Mouse (Mus musculus): Measurements from ENCODE around the gene Iqce. TPM values are rescaled to one million over a fixed set of nuclear protein-coding genes. Genes with fewer than 3 reads are reported as not detected.
A peak's percentile ranks its signal among the peaks of the same experiment; 100 is the strongest.

The Iqce gene
- total RNA-seq (2021), result 1 to 10 TPM; 1.6 to 2.2 TPM
- long read RNA-seq, experiment 1, result 0 reads
- long read RNA-seq, experiment 2, result 0 reads

DNA sequence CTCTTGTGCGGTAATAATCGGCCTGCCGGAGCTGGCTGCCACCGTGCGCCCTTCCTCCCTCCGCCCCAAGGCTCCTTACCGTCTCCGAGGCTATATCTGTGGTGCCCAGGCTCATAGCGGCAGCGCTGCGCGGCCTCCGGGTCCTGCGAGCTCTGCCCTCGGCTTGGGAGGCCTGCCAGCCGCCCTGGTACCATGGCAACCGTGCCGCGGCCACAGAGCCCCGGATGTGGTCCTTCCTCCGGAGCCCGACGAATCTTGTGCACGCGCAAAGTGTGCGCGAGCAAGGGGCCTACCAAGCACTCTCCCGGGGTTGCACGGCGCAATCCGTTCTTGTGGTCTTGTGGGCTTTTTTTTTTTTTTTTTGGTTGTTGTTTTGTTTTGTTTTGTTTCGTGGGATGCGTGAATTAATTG is at the start of gene Iqce:
Gene Iqce, minus strand, starts transcription at position 276 of the 411 bp plus-strand sequence.
- peak; percentile 91 for DNase-seq (ENCODE audit: low spot score)

DNA sequence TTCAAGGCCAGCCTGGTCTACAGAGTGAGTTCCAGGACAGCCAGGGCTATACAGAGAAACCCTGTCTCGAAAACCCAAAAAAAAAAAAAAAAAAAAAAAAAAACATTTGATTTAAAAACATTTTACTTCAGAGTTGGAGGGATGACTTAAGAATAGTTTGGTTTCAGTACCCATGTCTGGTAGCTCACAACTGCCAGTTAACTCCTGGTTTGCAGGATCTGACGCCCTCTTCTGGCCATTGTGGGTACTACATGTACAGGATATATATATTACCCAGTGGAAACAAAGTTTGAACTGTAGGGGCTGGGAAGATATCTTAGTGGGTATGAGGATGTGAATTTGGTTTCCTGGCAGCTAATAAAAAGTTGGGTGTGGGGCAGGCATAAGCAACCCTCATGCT is 48.7 kb upstream of the Iqce start:
- no peak for DNase-seq (ENCODE audit: low spot score)

DNA sequence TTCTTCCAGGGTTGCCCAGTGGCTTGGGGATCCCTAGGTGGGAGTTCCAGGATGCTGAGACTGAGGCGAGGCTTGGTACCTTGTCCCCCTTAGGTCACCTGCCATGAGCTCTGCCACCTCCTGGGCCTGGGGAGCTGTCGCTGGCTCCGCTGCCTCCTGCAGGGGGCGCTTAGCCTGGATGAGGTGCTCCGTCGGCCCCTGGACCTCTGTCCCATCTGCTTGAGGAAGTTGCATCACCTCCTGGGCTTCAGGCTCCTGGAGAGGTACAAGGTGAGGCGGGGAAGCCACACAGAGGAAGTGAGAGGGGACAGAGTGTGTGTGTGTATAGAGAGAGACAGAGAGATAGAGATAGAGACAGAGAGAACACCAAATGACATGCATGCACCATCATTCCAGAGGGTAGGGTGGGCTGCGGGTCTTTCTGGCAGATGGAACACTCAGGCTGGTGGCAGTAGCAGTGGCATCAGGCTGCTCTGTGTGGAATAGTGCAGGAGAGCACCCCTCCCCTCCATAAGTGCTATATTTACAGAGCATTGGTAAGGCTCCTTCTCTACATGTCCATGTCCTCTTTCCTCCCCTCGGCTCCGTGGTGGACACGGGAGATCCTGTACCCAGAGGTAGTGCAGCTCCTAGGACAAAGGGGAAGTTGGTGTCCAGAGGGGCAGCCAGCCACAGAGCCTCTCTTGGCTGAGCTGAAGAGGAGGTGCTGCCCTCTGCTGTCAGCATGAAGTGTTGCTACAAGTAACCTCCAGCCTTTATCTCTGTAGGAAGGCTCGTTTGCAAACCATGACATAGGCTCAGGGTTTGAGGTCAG is 47.1 kb upstream of the Iqce start:
- DNase-seq (ENCODE audit: low spot score), result peak; percentile 73

DNA sequence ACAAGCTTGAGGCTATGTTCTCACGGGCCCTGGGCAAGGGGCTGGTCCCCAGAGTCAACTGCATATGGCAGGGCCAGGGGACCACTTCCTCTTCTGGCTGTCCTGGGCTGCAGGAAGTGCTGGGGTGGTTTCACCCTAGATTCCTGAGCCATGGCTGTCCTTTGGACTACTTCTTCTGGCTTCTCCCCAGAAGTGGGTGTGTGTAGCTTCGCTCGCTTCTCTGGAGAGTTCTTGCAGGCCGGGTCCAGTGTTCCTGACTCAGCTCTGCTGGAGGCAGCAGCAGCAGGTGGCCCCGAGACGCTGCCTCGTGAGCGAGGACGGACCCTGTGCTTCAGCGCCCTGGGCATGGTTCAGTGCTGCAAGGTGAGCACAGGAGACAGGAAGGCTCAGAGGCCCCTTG is 46.2 kb upstream of the Iqce start:
- DNase-seq (ENCODE audit: low spot score), result no peak

DNA sequence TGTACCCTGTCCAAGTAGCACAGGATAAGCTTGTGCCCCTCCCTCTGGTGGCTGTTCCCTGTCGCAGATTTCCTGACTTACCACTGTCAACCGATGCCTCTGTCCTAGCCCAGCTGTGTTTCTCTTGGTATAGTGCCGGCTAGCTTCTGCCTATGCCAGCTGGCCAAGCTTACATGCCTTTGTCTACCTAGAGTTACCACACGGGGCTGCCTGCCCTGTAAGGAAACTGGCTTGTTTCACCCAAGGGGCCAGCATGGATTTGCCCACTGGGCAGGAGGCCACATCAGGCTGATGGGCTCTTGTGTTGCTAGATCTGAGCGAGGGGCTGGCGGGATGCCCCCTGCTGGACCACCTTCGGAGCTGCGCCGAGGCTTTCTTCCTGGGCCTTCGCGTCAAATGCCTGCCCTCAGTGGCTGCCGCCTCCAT is 41.5 kb upstream of the Iqce start:
- no peak for DNase-seq (ENCODE audit: low spot score)

DNA sequence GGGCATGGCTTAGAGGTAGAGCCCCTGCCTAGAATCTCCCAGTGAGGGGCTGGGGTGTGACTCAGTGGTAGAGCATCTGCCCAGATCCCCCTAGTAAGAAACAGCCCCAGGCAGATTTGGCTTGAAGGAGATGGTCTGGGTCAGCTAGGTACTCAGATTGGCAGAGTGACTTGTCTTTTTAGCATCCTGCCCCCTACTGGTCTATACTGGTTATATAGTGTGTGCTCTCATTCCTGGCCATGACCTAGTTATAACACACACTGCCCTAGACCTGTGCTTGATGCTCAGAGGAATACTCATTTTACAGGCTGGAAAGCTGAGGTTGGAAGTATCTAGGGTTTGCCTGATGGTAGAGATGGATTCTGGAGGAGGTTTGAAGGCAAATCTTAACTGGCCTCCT is 39.7 kb upstream of the Iqce start:
- DNase-seq (ENCODE audit: low spot score), result no peak

DNA sequence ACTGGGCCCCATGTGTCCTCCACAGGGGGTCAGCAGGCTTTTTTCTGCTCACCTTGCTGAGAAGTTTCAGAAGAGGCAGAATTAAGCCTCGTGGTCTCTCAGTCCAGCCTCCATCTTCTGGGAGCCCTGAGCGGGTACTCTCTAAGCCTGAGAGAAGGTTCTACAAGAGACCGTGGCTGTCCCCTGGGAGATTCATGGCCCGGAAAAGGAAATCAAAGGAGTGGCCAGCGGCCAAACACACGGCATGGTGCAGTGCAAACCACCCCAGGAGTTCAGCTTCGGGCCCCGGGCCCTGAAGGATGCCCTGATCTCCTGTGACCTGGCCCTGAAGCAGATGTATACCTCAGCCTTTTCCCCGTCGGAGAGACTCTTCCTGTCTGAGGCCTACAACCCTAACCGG is 38.9 kb upstream of the Iqce start:
- DNase-seq (ENCODE audit: low spot score), result no peak

DNA sequence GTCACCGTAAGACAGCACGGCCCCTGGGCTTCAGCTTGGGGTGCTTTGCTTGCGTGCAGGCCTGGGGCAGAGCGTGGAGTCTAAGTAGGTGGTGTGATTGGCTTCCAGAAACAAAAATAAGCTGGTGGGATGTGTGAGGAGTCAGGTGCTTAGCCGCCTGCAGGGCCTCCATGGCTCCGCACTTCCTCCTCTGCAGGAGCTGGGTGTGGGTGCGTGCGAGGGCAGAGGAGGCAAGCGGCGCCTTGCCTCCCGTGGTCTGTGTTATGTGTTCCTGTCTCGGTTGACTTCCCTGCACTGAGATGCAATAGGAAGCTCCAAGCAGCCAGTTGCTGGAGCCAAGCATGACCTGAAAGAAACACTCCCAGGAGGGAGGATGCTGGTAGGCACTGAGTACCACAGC is 37.6 kb upstream of the Iqce start:
- no peak for DNase-seq (ENCODE audit: low spot score)

DNA sequence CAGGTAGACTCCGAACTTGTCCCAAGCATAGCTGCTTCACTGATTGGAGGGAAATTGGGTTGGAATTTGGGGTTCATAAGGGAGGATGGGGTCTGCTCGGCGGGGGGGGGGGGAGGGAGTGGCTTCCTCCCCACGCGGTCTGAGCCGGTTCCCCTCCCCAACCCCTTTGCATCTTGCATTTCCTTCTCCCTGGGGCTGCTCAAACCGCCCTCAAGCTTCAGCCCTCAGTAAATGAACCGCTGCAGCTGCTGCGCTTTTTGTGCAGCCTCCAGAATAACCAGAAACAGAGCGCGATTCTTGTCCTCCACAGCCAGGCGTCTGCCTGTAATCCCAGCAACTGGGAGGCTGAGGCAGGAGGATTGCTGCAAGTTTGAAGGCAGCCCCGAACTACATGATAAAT is 34.0 kb upstream of the Iqce start:
- DNase-seq (ENCODE audit: low spot score), result no peak

DNA sequence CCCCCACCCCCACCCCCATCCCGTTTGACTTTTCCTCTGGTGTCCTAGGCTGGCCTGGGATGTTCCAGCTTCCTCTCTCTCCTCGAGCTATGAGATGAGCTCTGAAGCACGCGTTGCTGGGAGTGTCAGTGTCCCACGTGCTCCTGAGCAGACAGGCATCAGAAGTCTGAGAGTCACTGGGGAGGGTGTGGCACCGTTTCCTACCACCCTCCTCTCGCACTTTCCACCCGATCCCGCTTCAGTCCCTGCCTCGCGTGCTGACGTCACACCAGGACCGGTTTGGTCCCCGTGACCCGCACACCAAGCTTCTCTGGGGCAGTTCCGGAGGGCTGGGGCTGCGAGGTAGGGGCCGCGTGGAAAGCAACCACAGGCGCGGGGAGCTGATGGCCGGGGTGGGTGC is 33.1 kb upstream of the Iqce start:
- no peak for DNase-seq (ENCODE audit: low spot score)

DNA sequence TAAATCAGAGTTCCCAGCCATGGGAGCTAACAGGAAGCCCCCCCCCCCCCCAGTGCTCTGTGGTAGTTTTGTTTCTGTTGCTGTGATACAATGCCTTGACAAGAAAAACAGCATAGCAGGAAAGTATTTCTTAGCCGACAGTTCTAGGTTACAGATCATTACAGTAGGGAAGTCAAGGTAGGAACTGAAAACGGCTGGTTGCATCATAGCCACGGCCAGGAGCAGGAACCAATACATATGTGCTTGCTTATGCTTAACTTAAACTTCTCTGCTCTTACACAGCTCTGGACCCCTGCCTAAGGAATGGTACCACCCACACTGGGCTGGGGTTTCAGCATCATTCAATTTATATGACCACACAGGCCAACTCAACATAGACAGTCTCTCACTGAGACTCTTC is 31.2 kb upstream of the Iqce start:
- no peak for DNase-seq (ENCODE audit: low spot score)

DNA sequence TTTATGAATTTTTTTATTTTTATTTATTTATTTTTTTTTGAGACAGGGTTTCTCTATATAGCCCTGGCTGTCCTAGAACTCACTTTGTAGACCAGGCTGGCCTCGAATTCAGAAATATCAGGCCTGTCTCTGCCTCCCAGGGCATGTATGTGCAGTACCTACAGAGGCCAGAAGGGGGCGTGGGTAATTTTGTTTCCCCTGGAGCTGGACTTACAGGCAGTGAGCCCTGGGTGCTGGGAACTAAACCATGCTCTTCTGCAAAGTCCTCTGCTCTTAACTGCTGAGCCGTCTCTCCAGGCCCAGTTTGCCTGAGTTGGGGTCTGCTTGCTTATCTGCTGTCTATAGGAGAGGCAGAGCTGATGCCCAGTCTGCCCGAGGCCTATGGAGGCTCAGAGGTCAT is 30.0 kb upstream of the Iqce start:
- DNase-seq (ENCODE audit: low spot score), result no peak

DNA sequence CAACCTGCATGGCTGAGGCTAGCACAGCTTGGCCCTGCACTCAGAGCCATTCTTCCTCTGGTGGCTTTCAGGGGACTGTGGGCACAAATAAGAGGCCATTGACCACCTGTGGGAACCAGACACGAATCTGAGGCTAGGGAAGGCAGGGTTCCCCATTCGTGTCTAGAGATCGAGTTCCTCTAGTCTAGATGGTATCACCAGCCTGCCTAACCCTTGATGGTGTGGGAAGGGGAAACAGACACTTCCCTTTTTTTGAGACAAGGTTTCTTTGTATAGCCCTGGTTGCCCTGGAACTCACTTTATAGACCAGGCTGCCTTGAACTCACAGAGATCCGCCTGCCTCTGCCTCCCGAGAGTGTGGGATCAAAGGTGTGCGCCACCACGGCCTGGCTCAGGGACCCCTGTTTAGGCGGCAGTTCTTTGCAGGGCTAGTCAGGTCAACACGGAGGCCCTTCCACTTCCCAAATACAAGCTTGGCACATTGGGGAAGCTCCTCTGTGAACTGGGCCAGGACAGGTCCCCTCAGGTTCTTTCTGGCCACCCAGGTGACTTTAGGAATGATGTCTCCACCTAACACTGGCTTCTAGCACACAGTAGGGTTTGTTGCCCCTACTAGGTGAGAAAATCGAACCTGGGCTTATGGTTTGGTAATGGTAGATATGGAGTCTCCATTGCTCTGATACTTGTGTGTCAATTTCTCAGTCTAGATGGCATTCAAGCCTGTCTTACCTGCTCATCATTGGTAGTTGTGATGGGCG is 29.0 kb upstream of the Iqce start:
- no peak for DNase-seq (ENCODE audit: low spot score)

DNA sequence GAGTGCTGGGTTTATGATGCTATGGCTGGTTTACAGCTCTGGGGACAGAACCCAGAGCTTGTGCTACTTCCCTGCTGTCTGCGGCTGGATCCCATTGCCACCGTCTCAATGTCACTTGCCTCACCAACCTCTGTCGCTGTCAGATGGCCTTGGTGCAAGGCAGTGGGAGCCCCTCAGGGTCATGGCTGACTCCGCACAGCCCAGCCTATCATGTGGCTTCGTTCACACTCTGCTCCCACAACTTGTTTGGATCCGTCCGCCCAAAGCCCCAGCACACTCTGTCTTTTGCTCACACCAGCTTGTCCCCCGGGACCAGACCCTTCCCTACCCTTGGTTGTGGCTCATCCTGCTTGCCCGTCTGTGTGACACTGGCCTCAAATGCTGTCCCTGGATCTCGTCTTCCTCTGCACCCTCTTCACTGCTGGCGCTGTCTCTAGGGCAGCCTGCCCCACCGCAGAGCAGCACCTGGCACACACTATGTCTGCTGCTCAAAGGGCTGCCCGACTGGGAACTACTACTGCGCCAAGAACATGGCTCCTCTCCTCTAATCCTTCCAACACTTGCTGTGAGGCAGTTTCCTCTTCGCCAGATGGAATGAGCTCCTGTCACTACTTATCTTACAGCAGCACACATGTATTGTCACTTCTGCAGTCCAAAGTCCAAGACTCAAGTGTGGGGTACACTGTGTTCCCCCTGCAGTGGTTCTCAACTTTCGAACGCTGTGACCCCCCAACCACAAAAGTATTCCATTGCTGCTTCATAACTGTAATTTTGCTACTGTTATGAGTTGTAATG is 25.0 kb upstream of the Iqce start:
- no peak for DNase-seq (ENCODE audit: low spot score)

DNA sequence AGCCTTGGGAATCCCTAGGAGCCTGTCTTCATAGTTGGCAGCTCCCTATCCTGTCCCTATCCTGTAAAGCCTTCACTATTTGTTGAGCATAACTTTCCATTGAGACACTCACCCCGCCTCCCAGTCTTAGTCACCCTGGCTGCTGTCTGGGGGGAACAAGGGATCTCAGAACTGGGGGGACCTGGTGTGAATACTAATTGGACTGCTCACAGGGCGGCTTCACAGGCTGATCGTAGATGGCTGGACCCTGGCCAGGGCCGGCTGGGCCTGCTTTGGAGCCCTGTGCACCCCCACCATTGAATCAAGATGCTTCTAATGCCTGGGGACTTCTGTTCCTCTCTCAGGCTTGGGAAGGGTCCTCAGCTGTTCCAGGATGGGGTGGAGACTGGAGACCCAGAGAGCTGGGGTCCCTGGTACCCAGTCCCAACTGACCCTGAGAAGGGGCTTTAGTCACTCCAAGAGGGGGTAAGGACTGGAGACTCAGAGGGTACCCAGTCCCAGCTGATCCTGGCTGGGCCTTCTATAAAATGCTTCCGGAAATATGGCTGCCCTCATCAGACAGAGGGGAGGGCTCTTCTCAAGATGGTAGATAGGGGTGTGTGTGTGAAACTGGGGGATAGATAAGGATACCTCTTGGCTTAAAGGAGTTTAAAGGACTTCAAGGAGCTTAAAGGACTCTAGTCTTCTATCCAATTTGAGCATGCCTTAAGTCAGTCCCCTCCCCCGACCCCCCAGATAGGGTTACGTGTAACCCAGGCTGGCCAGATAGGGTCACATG is 24.1 kb upstream of the Iqce start:
- no peak for DNase-seq (ENCODE audit: low spot score)

DNA sequence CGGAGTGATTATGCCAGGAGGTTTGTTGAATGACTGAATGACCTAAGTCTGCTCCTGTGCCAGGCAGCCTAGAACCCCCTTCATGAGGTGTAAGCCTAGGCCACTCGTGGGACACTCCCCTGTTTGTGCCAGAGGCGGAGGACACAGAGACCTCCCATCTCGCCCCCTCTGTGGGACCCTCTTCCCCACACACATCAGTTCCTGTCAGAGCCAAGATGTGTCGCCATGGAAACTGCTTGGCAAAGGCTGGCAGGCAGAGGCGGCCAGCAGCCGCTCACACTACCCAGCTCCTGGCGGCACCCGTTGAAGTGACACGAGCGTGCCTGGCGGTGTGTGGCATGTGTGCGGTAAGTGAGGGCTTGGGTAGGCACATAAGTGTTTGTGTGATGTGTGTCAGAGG is 21.6 kb upstream of the Iqce start, which contains the start of gene Amz1:
Gene Amz1, plus strand, starts transcription at position 306 of the 400 bp plus-strand sequence.
- no peak for DNase-seq (ENCODE audit: low spot score)

DNA sequence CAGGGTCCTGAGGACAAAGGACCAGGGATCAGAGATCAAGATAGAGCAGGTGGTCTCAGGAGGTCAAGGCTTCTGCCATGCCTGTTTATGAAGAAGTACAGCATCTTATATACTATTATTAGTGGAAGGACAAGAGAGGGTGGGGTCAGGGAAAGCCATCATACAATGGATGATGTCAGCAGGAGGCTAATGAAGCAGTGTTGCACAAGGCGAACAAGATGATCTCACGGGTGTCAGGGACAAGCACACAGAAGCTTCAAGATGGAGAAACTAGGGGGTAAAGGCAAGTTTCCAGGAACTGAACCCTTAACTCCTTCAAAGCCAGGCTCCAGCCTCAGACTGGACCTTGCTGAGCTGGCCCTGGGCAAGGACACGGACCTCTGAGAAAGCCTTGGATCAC is 19.9 kb upstream of the Iqce start:
- no peak for DNase-seq (ENCODE audit: low spot score)

DNA sequence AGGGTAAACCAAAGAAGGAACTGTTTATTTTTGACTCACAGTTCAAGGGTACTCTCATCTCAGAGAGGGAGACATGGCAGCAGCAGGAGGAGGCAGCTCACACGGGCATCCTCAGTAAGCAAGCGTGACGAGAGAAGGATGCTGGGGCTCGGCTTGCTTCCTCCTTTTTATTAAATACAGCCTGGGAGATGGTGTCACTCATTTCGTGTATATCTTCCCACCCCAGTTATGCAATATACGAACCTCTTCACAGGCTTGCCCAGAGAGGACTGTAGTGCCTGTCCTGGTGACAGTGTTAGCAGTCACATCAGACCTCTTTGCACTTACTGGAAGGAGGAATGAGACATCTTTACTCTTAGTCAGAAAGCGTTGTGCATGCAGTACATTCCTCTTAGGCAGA is 18.6 kb upstream of the Iqce start:
- no peak for DNase-seq (ENCODE audit: low spot score)

DNA sequence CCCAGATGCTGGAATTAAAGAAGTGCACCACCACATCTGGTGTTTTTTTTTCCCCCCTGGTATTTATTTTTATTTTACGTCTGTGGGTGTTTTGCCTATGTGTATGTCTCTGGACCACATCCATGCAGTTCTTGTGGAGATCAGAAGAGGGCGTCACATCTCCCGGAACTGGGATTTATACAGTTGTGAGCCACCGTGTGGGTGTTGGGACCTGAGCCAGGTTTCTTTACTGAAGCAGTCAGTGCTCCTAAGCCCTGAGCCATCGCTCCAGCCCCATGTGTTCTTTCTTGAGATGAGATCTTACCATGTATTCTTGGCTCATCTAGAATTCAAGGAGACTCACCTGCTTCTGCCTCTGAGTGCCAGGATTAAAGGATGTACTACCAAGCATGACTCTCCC is 8.9 kb upstream of the Iqce start:
- DNase-seq (ENCODE audit: low spot score), result no peak

DNA sequence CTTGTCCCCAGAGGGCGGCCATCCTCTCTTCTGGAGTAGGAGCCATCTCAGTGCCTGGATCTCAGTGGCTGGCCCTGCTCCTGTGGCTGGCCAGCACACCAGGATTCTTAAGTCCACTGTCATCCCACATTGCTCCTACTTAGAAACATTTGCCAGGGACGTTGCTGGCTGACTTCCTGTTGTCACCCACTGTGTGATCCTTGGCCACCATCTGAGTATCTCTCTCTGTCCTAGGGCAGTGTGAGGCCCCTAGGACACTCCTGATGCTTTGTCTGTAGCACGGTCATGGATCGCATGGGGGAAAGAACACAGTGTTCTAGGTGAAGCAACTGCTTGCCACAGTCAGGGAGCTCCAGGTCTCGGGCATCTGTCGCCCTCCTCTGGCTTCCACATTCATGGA is 8.1 kb upstream of the Iqce start:
- no peak for DNase-seq (ENCODE audit: low spot score)

DNA sequence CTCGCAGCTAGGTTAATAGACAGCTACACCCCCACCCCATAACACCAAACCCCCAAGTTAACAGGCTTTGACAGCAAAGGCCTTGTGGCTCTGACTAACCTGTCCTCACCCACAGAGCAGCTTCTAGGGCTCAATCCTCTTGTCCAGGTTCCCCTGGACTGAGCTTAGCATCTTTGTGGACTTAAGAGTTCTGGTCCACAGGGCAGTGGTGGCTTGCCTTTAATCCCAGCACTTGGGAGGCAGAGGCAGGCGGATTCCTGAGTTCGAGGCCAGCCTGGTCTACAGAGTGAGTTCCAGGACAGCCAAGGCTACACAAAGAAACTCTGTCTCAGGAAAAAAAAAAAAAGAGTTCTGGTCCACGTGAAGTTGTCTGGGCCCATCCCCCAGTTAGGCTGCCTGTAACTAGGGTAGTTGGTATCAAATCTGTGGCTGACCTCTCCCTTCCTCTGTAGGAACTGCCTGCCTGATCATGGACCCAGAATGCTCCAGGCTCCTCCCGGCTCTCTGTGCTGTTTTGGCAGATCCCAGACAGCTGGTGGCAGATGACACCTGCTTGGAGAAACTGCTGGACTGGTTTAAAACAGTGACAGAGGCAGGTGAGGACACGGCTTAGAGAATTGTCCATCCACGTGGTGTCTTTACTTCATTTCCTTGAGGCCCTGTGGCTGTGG is 3.5 kb upstream of the Iqce start:
- DNase-seq (ENCODE audit: low spot score), result no peak

All from gastrocnemius, adult 18-20 months (tissue).